Mouse (Mus musculus): Measurements from ENCODE around the gene Bicral. TPM values are rescaled to one million over a fixed set of nuclear protein-coding genes. Genes with fewer than 3 reads are reported as not detected.

Bicral gene
- polyA plus RNA-seq, 1 experiment: 16.3 TPM

- no peak overlapping the region for H3K4me3 ChIP-seq (replicated peaks; ENCODE audit: extremely low read depth, low read depth, low read length)
- TF ChIP-seq CTCF (IDR thresholded peaks at IDR 0.05; ENCODE audit: insufficient read depth, low read length) (no peak), POLR2A (IDR thresholded peaks at IDR 0.05; ENCODE audit: borderline replicate concordance, extremely low read depth, low read depth, low read length) (no peak)
- 64% methylated on average over 8 of the region's 8 CpGs for WGBS
- no peak for DNase-seq
- peaks cover 15% of the 10 kb centered on the region for H3K4me1 ChIP-seq (ENCODE audit: control insufficient read depth, insufficient read depth, low read length)
These were observed 18.2 kb upstream of the Bicral start for GRCm38 (mm10) chr17:46876371-46876950.

GRCm38 (mm10) chr17:46875626-46876025, 17.3 kb upstream of the Bicral start:
- Histone ChIP-seq H3K4me1 (ENCODE audit: control insufficient read depth, insufficient read depth, low read length) (peaks cover 15% of the 10 kb centered on the region), H3K4me3 (replicated peaks; ENCODE audit: extremely low read depth, low read depth, low read length) (no peak overlapping the region)
- TF ChIP-seq CTCF (IDR thresholded peaks at IDR 0.05; ENCODE audit: insufficient read depth, low read length) (0 out of 2 replicates have a peak, but pooled peaks have one; percentile 11), POLR2A (IDR thresholded peaks at IDR 0.05; ENCODE audit: borderline replicate concordance, extremely low read depth, low read depth, low read length) (no peak)
- DNase-seq: no peak
- WGBS: 84% methylated on average over 3 of the region's 3 CpGs

GRCm38 (mm10) chr17:46874133-46874532, 15.9 kb upstream of the Bicral start:
- TF ChIP-seq POLR2A (IDR thresholded peaks at IDR 0.05; ENCODE audit: borderline replicate concordance, extremely low read depth, low read depth, low read length) (no peak), CTCF (IDR thresholded peaks at IDR 0.05; ENCODE audit: insufficient read depth, low read length) (no peak)
- DNase-seq: no peak
- WGBS: 21% methylated on average over 10 of the region's 10 CpGs
- Histone ChIP-seq H3K4me1 (ENCODE audit: control insufficient read depth, insufficient read depth, low read length) (peaks cover 7% of the 10 kb centered on the region; the same call in 1 of the 2 replicates), H3K4me3 (replicated peaks; ENCODE audit: extremely low read depth, low read depth, low read length) (no peak overlapping the region)

GRCm38 (mm10) chr17:46872806-46873205, 14.5 kb upstream of the Bicral start:
- 96% methylated on average over 7 of the region's 7 CpGs for WGBS
- TF ChIP-seq CTCF (IDR thresholded peaks at IDR 0.05; ENCODE audit: insufficient read depth, low read length) (no peak), POLR2A (IDR thresholded peaks at IDR 0.05; ENCODE audit: borderline replicate concordance, extremely low read depth, low read depth, low read length) (no peak)
- DNase-seq: no peak
- Histone ChIP-seq H3K4me1 (ENCODE audit: control insufficient read depth, insufficient read depth, low read length) (peaks cover 7% of the 10 kb centered on the region; the same call in 1 of the 2 replicates), H3K4me3 (replicated peaks; ENCODE audit: extremely low read depth, low read depth, low read length) (no peak overlapping the region)

GRCm38 (mm10) chr17:46870913-46871312, 12.6 kb upstream of the Bicral start:
- 5% methylated on average over 1 of the region's 1 CpGs for WGBS
- DNase-seq: no peak

GRCm38 (mm10) chr17:46870204-46870798, 12.0 kb upstream of the Bicral start:
- WGBS: 86% methylated on average over 5 of the region's 5 CpGs
- Histone ChIP-seq H3K4me1 (ENCODE audit: control insufficient read depth, insufficient read depth, low read length) (peaks cover 7% of the 10 kb centered on the region; the same call in 1 of the 2 replicates), H3K4me3 (replicated peaks; ENCODE audit: extremely low read depth, low read depth, low read length) (no peak overlapping the region)
- no peak for TF ChIP-seq CTCF (IDR thresholded peaks at IDR 0.05; ENCODE audit: insufficient read depth, low read length)
- TF ChIP-seq POLR2A (IDR thresholded peaks at IDR 0.05; ENCODE audit: borderline replicate concordance, extremely low read depth, low read depth, low read length): no peak
- no peak for DNase-seq

More at GRCm38 (mm10) chr17:46870913-46871312, 12.6 kb upstream of the Bicral start:
- H3K4me1 ChIP-seq (ENCODE audit: control insufficient read depth, insufficient read depth, low read length): peaks cover 7% of the 10 kb centered on the region; the same call in 1 of the 2 replicates
- no peak for TF ChIP-seq POLR2A (IDR thresholded peaks at IDR 0.05; ENCODE audit: borderline replicate concordance, extremely low read depth, low read depth, low read length)
- no peak for TF ChIP-seq CTCF (IDR thresholded peaks at IDR 0.05; ENCODE audit: insufficient read depth, low read length)
- H3K4me3 ChIP-seq (replicated peaks; ENCODE audit: extremely low read depth, low read depth, low read length): no peak overlapping the region

GRCm38 (mm10) chr17:46866836-46867235, 8.6 kb upstream of the Bicral start:
- WGBS: 85% methylated on average over 12 of the region's 12 CpGs
- no peak overlapping the region for H3K4me3 ChIP-seq (replicated peaks; ENCODE audit: extremely low read depth, low read depth, low read length)
- H3K4me1 ChIP-seq (ENCODE audit: control insufficient read depth, insufficient read depth, low read length): no peaks in the 10 kb centered on the region
- no peak for TF ChIP-seq POLR2A (IDR thresholded peaks at IDR 0.05; ENCODE audit: borderline replicate concordance, extremely low read depth, low read depth, low read length)
- no peak for TF ChIP-seq CTCF (IDR thresholded peaks at IDR 0.05; ENCODE audit: insufficient read depth, low read length)
- DNase-seq: no peak

- no peaks in the 10 kb centered on the region for H3K4me1 ChIP-seq (ENCODE audit: control insufficient read depth, insufficient read depth, low read length)
- no peak for TF ChIP-seq POLR2A (IDR thresholded peaks at IDR 0.05; ENCODE audit: borderline replicate concordance, extremely low read depth, low read depth, low read length)
- no peak for TF ChIP-seq CTCF (IDR thresholded peaks at IDR 0.05; ENCODE audit: insufficient read depth, low read length)
- no peak overlapping the region for H3K4me3 ChIP-seq (replicated peaks; ENCODE audit: extremely low read depth, low read depth, low read length)
- WGBS: 58% methylated on average over 7 of the region's 7 CpGs
- no peak for DNase-seq
These were observed 6.4 kb upstream of the Bicral start for GRCm38 (mm10) chr17:46864566-46865195.

GRCm38 (mm10) chr17:46860120-46860519, 1.8 kb upstream of the Bicral start:
- no peak for DNase-seq
- 87% methylated on average over 4 of the region's 4 CpGs for WGBS
- Histone ChIP-seq H3K4me1 (ENCODE audit: control insufficient read depth, insufficient read depth, low read length) (peaks cover 2% of the 10 kb centered on the region; the same call in 1 of the 2 replicates), H3K4me3 (replicated peaks; ENCODE audit: extremely low read depth, low read depth, low read length) (no peak overlapping the region)
- no peak for TF ChIP-seq CTCF (IDR thresholded peaks at IDR 0.05; ENCODE audit: insufficient read depth, low read length)
- TF ChIP-seq POLR2A (IDR thresholded peaks at IDR 0.05; ENCODE audit: borderline replicate concordance, extremely low read depth, low read depth, low read length): no peak
